In genomic region chr11:4118081-4118921, GRCm38 (mm10) we compare ENCODE assay signal across 8 mouse cellular contexts. TPM values are rescaled to one million over a fixed set of nuclear protein-coding genes. Genes with fewer than 3 reads are reported as not detected.
DNase-seq lines count a peak whose midpoint lies in the region; ATAC-seq and TF ChIP-seq lines count a peak whose summit lies in the region.

No protein-coding gene starts in this region.

- H3K4me2 ChIP-seq in embryonic facial prominence, embryonic 11.5 days (ENCODE audit: low read depth, low read length) = peak overlapping the region; percentile 83
- H3K4me2 ChIP-seq in intestine, postnatal 0 days (replicated peaks; ENCODE audit: low read depth) = peak overlapping the region; percentile 93
- H3K4me2 ChIP-seq in limb, embryonic 12.5 days = peak overlapping the region; percentile 92
- H3K4me2 ChIP-seq in midbrain, embryonic 14.5 days (ENCODE audit: low read length) = peak overlapping the region; percentile 91

- peak overlapping the region; percentile 51 for H3K9ac ChIP-seq in embryonic facial prominence, embryonic 11.5 days (replicated peaks; ENCODE audit: low read length)
- peak overlapping the region; percentile 62 for H3K9ac ChIP-seq in intestine, postnatal 0 days (ENCODE audit: low read depth, low read length)
- H3K9ac ChIP-seq in limb, embryonic 12.5 days (replicated peaks) = peak overlapping the region; percentile 83
- peak overlapping the region; percentile 64 for H3K9ac ChIP-seq in midbrain, embryonic 14.5 days (replicated peaks; ENCODE audit: low read length)

- DNase-seq in 416B (ENCODE audit: low read depth) = peak; percentile 21
- DNase-seq in adrenal gland, adult 2 months = peak; percentile 74
- DNase-seq in embryonic facial prominence, embryonic 11.5 days (ENCODE audit: low spot score) = peak; percentile 79
- peak; percentile 68 to 73 for DNase-seq in heart, adult 18-20 months
- DNase-seq in midbrain, embryonic 14.5 days = peak; percentile 87
- peak; percentile 57 to 62 for DNase-seq in spleen, postnatal 14 days (ENCODE audit: low spot score in 2 of 2)

- no peak overlapping the region for H3K27ac ChIP-seq in embryonic facial prominence, embryonic 11.5 days (replicated peaks; ENCODE audit: low read depth, low read length)
- H3K27ac ChIP-seq in intestine, postnatal 0 days (ENCODE audit: low read depth, low read length) = no peak overlapping the region; the same call in 1 of the 2 replicates
- H3K27ac ChIP-seq in limb, embryonic 12.5 days = 0 out of 2 replicates have a peak overlapping the region, but pooled peaks have one; percentile 41
- no peak overlapping the region; the same call in 1 of the 2 replicates for H3K27ac ChIP-seq in midbrain, embryonic 14.5 days (replicated peaks; ENCODE audit: low read depth, low read length)

- 3% methylated on average over 41 of the region's 41 CpGs for WGBS in embryonic facial prominence, embryonic 11.5 days
- WGBS in intestine, postnatal 0 days = 1% methylated on average over 41 of the region's 41 CpGs
- WGBS in limb, embryonic 12.5 days = 3% methylated on average over 41 of the region's 41 CpGs
- 3% methylated on average over 41 of the region's 41 CpGs for WGBS in midbrain, embryonic 14.5 days

- H3K9me3 ChIP-seq in embryonic facial prominence, embryonic 11.5 days (replicated peaks; ENCODE audit: control insufficient read depth, low read length) = no peaks in the 10 kb centered on the region
- H3K9me3 ChIP-seq in intestine, postnatal 0 days (ENCODE audit: control insufficient read depth) = no peaks in the 10 kb centered on the region
- H3K9me3 ChIP-seq in limb, embryonic 12.5 days = no peaks in the 10 kb centered on the region
- H3K9me3 ChIP-seq in midbrain, embryonic 14.5 days (ENCODE audit: control insufficient read depth, low read length) = no peaks in the 10 kb centered on the region

- H3K36me3 ChIP-seq in embryonic facial prominence, embryonic 11.5 days (replicated peaks; ENCODE audit: control insufficient read depth, insufficient read depth, low read depth, low read length) = no peaks in the 10 kb centered on the region
- H3K36me3 ChIP-seq in intestine, postnatal 0 days (ENCODE audit: control insufficient read depth, insufficient read depth) = no peaks in the 10 kb centered on the region
- H3K36me3 ChIP-seq in limb, embryonic 12.5 days = no peaks in the 10 kb centered on the region
- H3K36me3 ChIP-seq in midbrain, embryonic 14.5 days (ENCODE audit: control insufficient read depth, insufficient read depth, low read length) = no peaks in the 10 kb centered on the region

- peak; percentile 64; the same call in 1 of the 2 replicates for ATAC-seq in embryonic facial prominence, embryonic 11.5 days (replicated peaks; ENCODE audit: insufficient number of reproducible peaks, low FRiP score, low TSS enrichment, low read depth)
- peak; percentile 71 for ATAC-seq in intestine, postnatal 0 days
- peak; percentile 29; the same call in 1 of the 2 replicates for ATAC-seq in limb, embryonic 12.5 days (ENCODE audit: insufficient number of reproducible peaks, insufficient read depth, low FRiP score, low TSS enrichment, low read depth)
- ATAC-seq in midbrain, embryonic 14.5 days (ENCODE audit: low FRiP score, low TSS enrichment) = peak; percentile 65

- H3K4me3 ChIP-seq in embryonic facial prominence, embryonic 11.5 days (ENCODE audit: low read depth, low read length) = peak overlapping the region; percentile 58
- peak overlapping the region; percentile 53 for H3K4me3 ChIP-seq in intestine, postnatal 0 days (ENCODE audit: low read depth, low read length)
- H3K4me3 ChIP-seq in limb, embryonic 12.5 days (replicated peaks) = peak overlapping the region; percentile 62
- peak overlapping the region; percentile 59 for H3K4me3 ChIP-seq in midbrain, embryonic 14.5 days (replicated peaks; ENCODE audit: low read depth, low read length)

- no peaks in the 10 kb centered on the region for H3K4me1 ChIP-seq in embryonic facial prominence, embryonic 11.5 days (ENCODE audit: control insufficient read depth, insufficient read depth, low read length)
- peaks cover 10% of the 10 kb centered on the region; the same call in 1 of the 2 replicates for H3K4me1 ChIP-seq in intestine, postnatal 0 days (replicated peaks; ENCODE audit: control insufficient read depth, insufficient read depth, low read length)
- H3K4me1 ChIP-seq in limb, embryonic 12.5 days (replicated peaks) = peaks cover 10% of the 10 kb centered on the region; the same call in 1 of the 2 replicates
- peaks cover 10% of the 10 kb centered on the region for H3K4me1 ChIP-seq in midbrain, embryonic 14.5 days (ENCODE audit: control insufficient read depth, insufficient read depth, low read length)

- H3K27me3 ChIP-seq in embryonic facial prominence, embryonic 11.5 days (ENCODE audit: control insufficient read depth, insufficient read depth, low read length) = no peaks in the 10 kb centered on the region; the same call in 1 of the 2 replicates
- no peaks in the 10 kb centered on the region for H3K27me3 ChIP-seq in intestine, postnatal 0 days (replicated peaks; ENCODE audit: control insufficient read depth, insufficient read depth, low read length)
- peaks cover 49% of the 10 kb centered on the region for H3K27me3 ChIP-seq in limb, embryonic 12.5 days
- H3K27me3 ChIP-seq in midbrain, embryonic 14.5 days (ENCODE audit: control insufficient read depth, insufficient read depth, low read length) = no peaks in the 10 kb centered on the region; the same call in 1 of the 2 replicates

- TF ChIP-seq CTCF in intestine, postnatal 0 days (IDR thresholded peaks at IDR 0.05; ENCODE audit: low read depth) = no peak

RNA-seq across cellular contexts. Expression of gene Sec14l2, which starts 4.9 kb away (rescaled TPM):
- 1 to 10 TPM; 1.8 to 2.2 TPM for total RNA-seq in adrenal gland, adult 2 months (2021)
- polyA plus RNA-seq in adrenal gland, adult 2 months (2012; rRNA removed) = 0.59 and 0.71 TPM in 2 replicates
- polyA plus RNA-seq in embryonic facial prominence, embryonic 11.5 days (2014; fragmentation: Nextera tagmentation; extraction: Ambion mirVana) = 1.3 and 1.5 TPM in 2 replicates
- under 1 TPM; 0.44 to 0.87 TPM for total RNA-seq in heart, adult 18-20 months (2021)
- polyA plus RNA-seq in intestine, postnatal 0 days (2015; fragmentation: Nextera tagmentation; extraction: Ambion mirVana) = 7.6 and 8.4 TPM in 2 replicates
- polyA plus RNA-seq in limb, embryonic 12.5 days (2016; fragmentation: Nextera tagmentation; extraction: Ambion mirVana) = 3.2 and 3.3 TPM in 2 replicates
- 2.0 and 3.3 TPM in 2 replicates for polyA plus RNA-seq in midbrain, embryonic 14.5 days (2014; fragmentation: Nextera tagmentation; extraction: Ambion mirVana)

RNA-seq across cellular contexts. Expression of gene Rnf215, which starts 16.7 kb away (rescaled TPM):
- total RNA-seq in adrenal gland, adult 2 months (2021) = 10 to 100 TPM; 21.7 to 25.0 TPM
- 34.6 and 40.2 TPM in 2 replicates for polyA plus RNA-seq in adrenal gland, adult 2 months (2012; rRNA removed)
- 26.1 and 26.4 TPM in 2 replicates for polyA plus RNA-seq in embryonic facial prominence, embryonic 11.5 days (2014; fragmentation: Nextera tagmentation; extraction: Ambion mirVana)
- total RNA-seq in heart, adult 18-20 months (2021) = 10 to 100 TPM; 11.6 to 13.5 TPM
- 15.5 and 15.6 TPM in 2 replicates for polyA plus RNA-seq in intestine, postnatal 0 days (2015; fragmentation: Nextera tagmentation; extraction: Ambion mirVana)
- polyA plus RNA-seq in limb, embryonic 12.5 days (2016; fragmentation: Nextera tagmentation; extraction: Ambion mirVana) = 36.6 and 39.5 TPM in 2 replicates
- polyA plus RNA-seq in midbrain, embryonic 14.5 days (2014; fragmentation: Nextera tagmentation; extraction: Ambion mirVana) = 52.7 and 52.9 TPM in 2 replicates

RNA-seq across cellular contexts. Expression of gene Mtfp1, which starts 23.1 kb away (rescaled TPM):
- total RNA-seq in adrenal gland, adult 2 months (2021) = 10 to 100 TPM; 19.3 to 24.2 TPM
- polyA plus RNA-seq in adrenal gland, adult 2 months (2012; rRNA removed) = 40.4 and 43.8 TPM in 2 replicates
- 6.7 and 8.7 TPM in 2 replicates for polyA plus RNA-seq in embryonic facial prominence, embryonic 11.5 days (2014; fragmentation: Nextera tagmentation; extraction: Ambion mirVana)
- total RNA-seq in heart, adult 18-20 months (2021) = 100 to 1,000 TPM; 133 to 172 TPM
- polyA plus RNA-seq in intestine, postnatal 0 days (2015; fragmentation: Nextera tagmentation; extraction: Ambion mirVana) = 20.0 and 21.1 TPM in 2 replicates
- 8.7 TPM in 2 replicates for polyA plus RNA-seq in limb, embryonic 12.5 days (2016; fragmentation: Nextera tagmentation; extraction: Ambion mirVana)
- polyA plus RNA-seq in midbrain, embryonic 14.5 days (2014; fragmentation: Nextera tagmentation; extraction: Ambion mirVana) = 7.6 and 9.1 TPM in 2 replicates

RNA-seq across cellular contexts. Expression of gene Ccdc157, which starts 41.8 kb away (rescaled TPM):
- 10 to 100 TPM; 10.3 to 13.1 TPM for total RNA-seq in adrenal gland, adult 2 months (2021)
- 9.3 and 11.3 TPM in 2 replicates for polyA plus RNA-seq in adrenal gland, adult 2 months (2012; rRNA removed)
- polyA plus RNA-seq in embryonic facial prominence, embryonic 11.5 days (2014; fragmentation: Nextera tagmentation; extraction: Ambion mirVana) = 3.5 and 3.6 TPM in 2 replicates
- 1 to 10 TPM; 3.5 to 5.2 TPM for total RNA-seq in heart, adult 18-20 months (2021)
- polyA plus RNA-seq in intestine, postnatal 0 days (2015; fragmentation: Nextera tagmentation; extraction: Ambion mirVana) = 1.1 and 1.7 TPM in 2 replicates
- 9.4 and 10.1 TPM in 2 replicates for polyA plus RNA-seq in limb, embryonic 12.5 days (2016; fragmentation: Nextera tagmentation; extraction: Ambion mirVana)
- 4.8 and 7.1 TPM in 2 replicates for polyA plus RNA-seq in midbrain, embryonic 14.5 days (2014; fragmentation: Nextera tagmentation; extraction: Ambion mirVana)

RNA-seq across cellular contexts. Expression of gene Sf3a1, which starts 41.8 kb away (rescaled TPM):
- 10 to 100 TPM; 47.0 to 52.5 TPM for total RNA-seq in adrenal gland, adult 2 months (2021)
- polyA plus RNA-seq in adrenal gland, adult 2 months (2012; rRNA removed) = 36.4 and 39.8 TPM in 2 replicates
- 82.7 and 84.6 TPM in 2 replicates for polyA plus RNA-seq in embryonic facial prominence, embryonic 11.5 days (2014; fragmentation: Nextera tagmentation; extraction: Ambion mirVana)
- total RNA-seq in heart, adult 18-20 months (2021) = 10 to 100 TPM; 33.4 to 38.3 TPM
- 15.7 and 16.5 TPM in 2 replicates for polyA plus RNA-seq in intestine, postnatal 0 days (2015; fragmentation: Nextera tagmentation; extraction: Ambion mirVana)
- 71.4 and 78.8 TPM in 2 replicates for polyA plus RNA-seq in limb, embryonic 12.5 days (2016; fragmentation: Nextera tagmentation; extraction: Ambion mirVana)
- polyA plus RNA-seq in midbrain, embryonic 14.5 days (2014; fragmentation: Nextera tagmentation; extraction: Ambion mirVana) = 47.6 and 64.3 TPM in 2 replicates

Comparison
In these comparisons a context has a peak if more than half of its experiments do, and no peak if none do; other contexts are left out.
1. DNase-seq: peak in every context shown above with its lines; median percentile 87 in midbrain, embryonic 14.5 days; 79 in embryonic facial prominence, embryonic 11.5 days; 74 in adrenal gland, adult 2 months; 70 in heart, adult 18-20 months; 60 in spleen, postnatal 14 days; 21 in 416B.